Mouse (Mus musculus): ENCODE measurements at regions not wholly inside any gene's neighbourhood (a gene's known extent, or its start where the extent isn't known, plus 50 kb on each side); places are given as distances from the start of the nearest gene placed in this dataset.
A peak's percentile ranks its signal among the peaks of the same experiment; 100 is the strongest.
"Not testable (repeated sequence)": the region's sequence is repeated elsewhere in the genome, so short reads cannot be mapped to it uniquely, and the experiment has no call there.

DNA sequence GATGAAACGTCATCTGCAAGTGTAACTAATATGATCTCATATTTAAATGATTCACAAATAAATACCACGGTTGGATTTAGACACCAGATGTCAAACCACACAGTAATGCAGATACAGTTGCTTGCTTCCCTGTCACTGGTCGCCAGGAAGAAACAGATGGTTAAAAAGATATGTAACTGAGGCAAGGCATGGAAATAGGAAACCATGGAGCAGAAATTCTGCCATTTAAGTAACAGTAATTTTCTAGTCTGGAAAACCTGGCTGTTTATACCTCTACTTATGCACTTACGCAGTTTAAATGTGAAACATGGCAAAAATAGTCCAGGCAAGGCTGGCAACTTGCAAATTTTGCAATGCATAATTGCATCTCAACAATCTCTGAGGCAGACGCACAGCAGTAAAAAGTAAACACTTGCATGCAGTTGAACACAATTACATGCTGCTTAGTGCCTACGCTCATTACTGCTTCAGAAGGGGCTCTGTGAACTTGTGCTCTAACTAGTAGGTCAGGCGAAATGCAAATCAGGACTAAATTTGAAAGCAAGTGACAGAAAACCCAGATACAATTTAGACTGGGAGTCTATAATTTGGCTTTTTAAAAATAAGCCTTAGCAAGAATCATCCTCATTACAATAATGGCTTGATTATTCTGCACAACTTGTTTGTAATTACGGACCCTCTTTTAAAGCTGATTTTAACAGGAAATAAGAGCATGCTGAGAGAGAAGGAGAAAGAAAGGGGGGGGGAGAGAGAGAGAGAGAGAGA lies 102.6 kb downstream of the Naa11 start:
- Histone ChIP-seq H3K4me1 (replicated peaks) (peaks cover 15% of the 10 kb centered on the region), H3K4me3 (no peak overlapping the region), H3K27ac (replicated peaks) (0 out of 2 replicates have a peak overlapping the region, but pooled peaks have one; percentile 4), H3K9ac (no peak overlapping the region), H3K4me2 (no peak overlapping the region), H3K36me3 (no peaks in the 10 kb centered on the region), H3K27me3 (no peaks in the 10 kb centered on the region; the same call in 1 of the 2 replicates), H3K9me3 (no peaks in the 10 kb centered on the region)
- peak; percentile 36; the same call in 1 of the 2 replicates for ATAC-seq (ENCODE audit: low read depth)
- 48% methylated on average over 8 of the region's 8 CpGs for WGBS

DNA sequence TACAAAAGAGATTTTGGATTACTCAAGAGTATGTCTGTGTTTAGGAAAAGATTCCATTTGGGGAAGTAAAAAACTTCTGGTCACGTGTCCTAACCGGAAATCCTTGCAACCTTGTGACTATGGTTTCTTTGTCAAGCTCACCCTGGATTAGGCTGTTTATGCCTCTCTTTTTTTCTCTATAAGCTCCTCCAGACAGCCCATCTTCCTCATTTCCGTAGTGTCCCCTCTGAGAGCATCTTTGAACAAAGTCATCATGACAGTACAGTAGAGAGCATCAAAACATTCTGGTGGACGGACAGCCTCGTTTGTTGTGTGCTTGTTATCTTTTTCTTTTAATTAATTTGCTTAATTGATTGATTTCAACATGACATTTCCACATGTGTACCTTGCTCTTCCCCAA lies 112.7 kb downstream of the Naa11 start:
- no peaks in the 10 kb centered on the region for H3K36me3 ChIP-seq
- no peak overlapping the region for H3K9ac ChIP-seq
- H3K9me3 ChIP-seq = no peaks in the 10 kb centered on the region
- H3K27ac ChIP-seq (replicated peaks) = no peak overlapping the region
- WGBS = 82% methylated on average over 5 of the region's 5 CpGs
- ATAC-seq (ENCODE audit: low read depth) = no peak
- no peaks in the 10 kb centered on the region for H3K27me3 ChIP-seq
- H3K4me1 ChIP-seq (replicated peaks) = peaks cover 6% of the 10 kb centered on the region; the same call in 1 of the 2 replicates
- no peak overlapping the region for H3K4me3 ChIP-seq
- no peak overlapping the region for H3K4me2 ChIP-seq

DNA sequence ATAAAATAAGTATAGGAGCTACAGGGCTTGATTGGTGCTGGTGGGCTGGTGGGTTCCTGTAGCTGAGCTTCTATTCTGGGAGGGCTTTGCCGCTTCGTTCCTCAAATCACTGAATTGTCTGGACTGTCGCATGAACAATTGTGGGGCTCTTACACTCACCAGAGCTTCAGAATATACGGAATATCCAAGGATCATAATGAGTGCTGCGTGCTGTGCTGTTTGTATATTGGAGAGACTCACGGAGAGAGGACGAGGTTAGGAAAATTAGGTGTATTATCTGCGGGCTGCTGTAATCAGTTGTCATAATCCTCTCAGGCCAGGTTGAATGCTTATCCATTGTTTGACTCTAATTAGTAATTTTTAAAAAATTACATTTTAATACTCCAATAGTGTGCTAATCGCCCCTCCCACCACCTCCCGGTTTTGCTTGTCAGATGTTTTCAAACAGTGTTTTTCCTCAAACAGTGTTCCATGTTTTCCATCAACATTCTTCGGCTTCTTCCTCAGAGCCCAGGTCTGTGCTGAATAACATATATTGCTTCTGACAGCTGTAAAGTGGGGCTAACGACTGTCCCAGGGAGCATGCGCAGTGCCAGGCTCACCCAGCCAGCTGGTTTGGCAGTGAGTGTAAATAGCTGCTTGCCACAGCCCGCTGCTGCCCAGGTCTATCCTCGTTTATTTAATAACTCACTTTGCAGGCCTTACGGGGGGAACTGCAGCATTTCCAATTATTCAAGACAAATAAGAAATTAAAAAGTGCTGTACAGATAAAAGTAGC lies 114.2 kb downstream of the Naa11 start:
- no peak for ATAC-seq (ENCODE audit: low read depth)
- no peaks in the 10 kb centered on the region for H3K9me3 ChIP-seq
- H3K4me2 ChIP-seq = no peak overlapping the region
- H3K4me3 ChIP-seq = no peak overlapping the region
- no peak overlapping the region for H3K27ac ChIP-seq (replicated peaks)
- WGBS = 75% methylated on average over 16 of the region's 16 CpGs
- H3K4me1 ChIP-seq (replicated peaks) = peaks cover 6% of the 10 kb centered on the region; the same call in 1 of the 2 replicates
- no peak overlapping the region for H3K9ac ChIP-seq
- H3K27me3 ChIP-seq = no peaks in the 10 kb centered on the region
- no peaks in the 10 kb centered on the region for H3K36me3 ChIP-seq

- Histone ChIP-seq H3K4me2 (no peak overlapping the region), H3K27me3 (no peaks in the 10 kb centered on the region), H3K9me3 (no peaks in the 10 kb centered on the region), H3K4me1 (replicated peaks) (peaks cover 6% of the 10 kb centered on the region; the same call in 1 of the 2 replicates), H3K27ac (replicated peaks) (no peak overlapping the region), H3K36me3 (no peaks in the 10 kb centered on the region), H3K9ac (no peak overlapping the region), H3K4me3 (no peak overlapping the region)
- 84% methylated on average over 5 of the region's 5 CpGs for WGBS
- no peak for ATAC-seq (ENCODE audit: low read depth)
These were observed 115.5 kb downstream of the Naa11 start for GRCm38 (mm10) chr5:97276724-97277123.

DNA sequence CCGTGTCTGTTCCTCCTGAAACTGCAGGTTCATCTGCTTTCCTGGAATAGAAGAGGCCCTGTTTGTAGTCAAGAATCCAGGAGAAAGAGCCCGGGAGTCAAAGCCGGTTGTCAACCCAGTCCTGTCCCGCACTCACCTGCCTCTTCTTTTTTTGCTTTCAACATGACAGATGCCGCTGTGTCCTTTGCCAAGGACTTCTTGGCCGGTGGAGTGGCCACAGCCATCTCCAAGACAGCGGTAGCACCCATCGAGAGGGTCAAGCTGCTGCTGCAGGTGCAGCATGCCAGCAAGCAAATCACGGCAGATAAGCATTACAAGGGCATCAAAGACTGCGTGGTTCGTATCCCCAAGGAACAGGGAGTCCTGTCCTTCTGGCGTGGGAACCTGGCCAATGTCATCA lies 127.5 kb downstream of the Naa11 start:
- not testable (repeated sequence) for H3K4me1 ChIP-seq (replicated peaks); ATAC-seq (ENCODE audit: low read depth); H3K4me2 ChIP-seq; H3K27me3 ChIP-seq; H3K9me3 ChIP-seq; H3K9ac ChIP-seq; H3K4me3 ChIP-seq; H3K27ac ChIP-seq (replicated peaks); H3K36me3 ChIP-seq
- WGBS = 94% methylated on average over 12 of the region's 12 CpGs

GRCm38 (mm10) chr5:97257106-97257505 lies 135.1 kb downstream of the Naa11 start:
- no peak for ATAC-seq (ENCODE audit: low read depth)
- H3K4me1 ChIP-seq (replicated peaks) = 0 out of 2 replicates have a peak, but pooled peaks cover 7% of the 10 kb centered on the region
- H3K27me3 ChIP-seq = no peaks in the 10 kb centered on the region
- no peak overlapping the region for H3K4me3 ChIP-seq
- 73% methylated on average over 1 of the region's 1 CpGs for WGBS
- H3K36me3 ChIP-seq = no peaks in the 10 kb centered on the region
- H3K27ac ChIP-seq (replicated peaks) = no peak overlapping the region
- H3K4me2 ChIP-seq = no peak overlapping the region
- no peak overlapping the region for H3K9ac ChIP-seq
- H3K9me3 ChIP-seq = no peaks in the 10 kb centered on the region

- Histone ChIP-seq H3K9me3 (no peaks in the 10 kb centered on the region), H3K27ac (replicated peaks) (no peak overlapping the region), H3K4me2 (no peak overlapping the region), H3K4me3 (no peak overlapping the region), H3K27me3 (no peaks in the 10 kb centered on the region), H3K36me3 (no peaks in the 10 kb centered on the region), H3K9ac (no peak overlapping the region), H3K4me1 (replicated peaks) (0 out of 2 replicates have a peak, but pooled peaks cover 7% of the 10 kb centered on the region)
- 41% methylated on average over 7 of the region's 7 CpGs for WGBS
- peak; percentile 84 for ATAC-seq (ENCODE audit: low read depth)
These were observed 135.6 kb downstream of the Naa11 start for GRCm38 (mm10) chr5:97256445-97257060.

DNA sequence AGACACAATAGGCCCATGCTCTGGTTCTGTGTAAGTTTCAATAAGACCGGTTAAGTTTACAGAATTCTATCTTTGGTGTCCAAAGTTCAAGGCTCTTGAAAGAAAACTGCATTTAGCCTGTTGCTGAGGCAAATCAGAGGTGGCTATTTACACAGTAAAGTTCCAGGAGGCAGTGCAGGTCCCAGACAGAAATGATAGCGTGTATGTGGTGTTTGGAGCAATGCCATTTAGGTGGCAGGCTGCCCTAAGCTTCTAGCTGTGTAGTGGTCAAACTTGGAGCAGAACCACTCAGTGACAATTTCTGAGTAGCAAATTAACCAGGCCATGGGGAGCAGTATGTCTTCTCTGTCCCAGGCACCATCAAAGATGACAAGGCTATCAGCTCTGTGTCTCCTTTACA lies 125.5 kb upstream of the Paqr3 start:
- Histone ChIP-seq H3K27me3 (no peaks in the 10 kb centered on the region), H3K4me1 (replicated peaks) (no peaks in the 10 kb centered on the region), H3K4me2 (no peak overlapping the region), H3K9me3 (no peaks in the 10 kb centered on the region), H3K36me3 (no peaks in the 10 kb centered on the region), H3K27ac (replicated peaks) (no peak overlapping the region), H3K9ac (no peak overlapping the region), H3K4me3 (no peak overlapping the region)
- ATAC-seq (ENCODE audit: low read depth) = no peak
- 91% methylated on average over 2 of the region's 2 CpGs for WGBS

DNA sequence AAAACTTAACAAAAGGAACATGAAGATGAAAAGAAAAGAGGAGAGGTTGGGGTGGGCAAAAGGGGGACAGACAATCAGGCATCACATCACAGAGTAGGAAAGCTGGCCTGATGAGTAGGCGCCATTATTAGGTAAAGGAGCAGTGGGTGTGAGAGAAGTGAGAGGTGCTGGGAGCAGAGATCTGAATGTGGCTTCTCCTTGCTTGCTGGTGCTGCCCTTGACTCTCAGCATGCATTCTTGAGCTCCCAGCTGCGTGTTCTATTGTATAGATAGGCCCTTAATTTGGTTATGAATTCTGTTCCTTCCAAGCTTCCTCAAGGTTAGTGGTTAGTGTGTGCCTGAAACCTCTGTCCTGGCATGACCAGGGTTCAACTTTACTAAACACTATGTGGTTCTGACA lies 115.0 kb upstream of the Paqr3 start:
- Histone ChIP-seq H3K36me3 (no peaks in the 10 kb centered on the region), H3K9ac (no peak overlapping the region), H3K4me2 (no peak overlapping the region), H3K4me3 (no peak overlapping the region), H3K4me1 (replicated peaks) (peaks cover 15% of the 10 kb centered on the region), H3K27me3 (no peaks in the 10 kb centered on the region), H3K9me3 (no peaks in the 10 kb centered on the region), H3K27ac (replicated peaks) (no peak overlapping the region)
- ATAC-seq (ENCODE audit: low read depth) = no peak
- WGBS = 44% methylated on average over 2 of the region's 2 CpGs

- H3K27ac ChIP-seq (replicated peaks) = peak overlapping the region; percentile 52
- peak; percentile 82 for ATAC-seq (ENCODE audit: low read depth)
- WGBS = 42% methylated on average over 12 of the region's 12 CpGs
These were observed 112.0 kb upstream of the Paqr3 start for GRCm38 (mm10) chr5:97223238-97223857.

DNA sequence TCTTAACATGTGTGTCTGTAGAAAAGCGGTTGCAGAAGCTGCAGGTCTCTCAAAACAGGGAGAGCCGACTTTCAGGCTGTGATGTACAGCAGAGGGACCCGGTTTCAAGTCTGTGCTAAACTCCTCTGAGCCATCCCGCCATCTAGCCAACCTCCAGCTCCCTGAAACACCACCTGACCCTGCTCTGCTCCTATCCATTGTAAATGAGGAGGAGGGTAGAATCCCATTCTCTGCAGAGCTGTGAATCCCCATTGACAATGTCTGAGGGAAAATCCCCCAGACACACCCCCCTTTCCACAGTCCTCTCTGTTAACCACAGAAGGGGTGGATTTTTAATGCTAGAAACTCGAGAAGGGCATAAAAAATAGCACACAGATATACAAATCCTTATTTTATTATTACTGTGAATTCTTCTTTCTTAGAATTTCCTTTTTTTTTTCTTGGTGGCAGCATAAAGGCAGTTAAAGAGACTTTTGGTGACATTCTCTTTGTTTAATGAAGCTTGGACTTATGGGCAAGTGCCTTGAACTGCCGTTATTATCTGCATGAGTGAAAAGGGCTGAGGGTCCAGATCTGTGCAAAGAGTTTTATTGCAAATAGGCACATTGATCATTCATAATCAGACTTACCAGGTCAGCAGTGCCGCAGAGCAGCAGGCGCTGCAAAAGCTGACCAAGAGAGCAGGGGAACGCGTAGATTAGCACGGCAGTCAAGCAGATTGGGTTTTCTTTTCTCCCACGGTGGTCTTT lies 111.3 kb upstream of the Paqr3 start:
- no peaks in the 10 kb centered on the region for H3K36me3 ChIP-seq
- 28% methylated on average over 12 of the region's 12 CpGs for WGBS
- peak overlapping the region; percentile 52 for H3K27ac ChIP-seq (replicated peaks)

More at GRCm38 (mm10) chr5:97223238-97223857, 112.0 kb upstream of the Paqr3 start:
- Histone ChIP-seq H3K4me2 (peak overlapping the region; percentile 53), H3K36me3 (no peaks in the 10 kb centered on the region), H3K4me3 (peak overlapping the region; percentile 33), H3K9me3 (no peaks in the 10 kb centered on the region), H3K9ac (peak overlapping the region; percentile 65), H3K27me3 (no peaks in the 10 kb centered on the region), H3K4me1 (replicated peaks) (peaks cover 15% of the 10 kb centered on the region)

More for the DNA sequence above, 111.3 kb upstream of the Paqr3 start:
- Histone ChIP-seq H3K4me3 (peak overlapping the region; percentile 33), H3K4me2 (peak overlapping the region; percentile 53), H3K9ac (peak overlapping the region; percentile 65), H3K9me3 (no peaks in the 10 kb centered on the region), H3K4me1 (replicated peaks) (peaks cover 15% of the 10 kb centered on the region), H3K27me3 (no peaks in the 10 kb centered on the region)
- ATAC-seq (ENCODE audit: low read depth) = no peak; the same call in none of the 2 replicates

Data from neural tube, embryonic 13.5 days (tissue).